Mouse (Mus musculus): Measurements from ENCODE around the gene Pde8b.

DNA sequence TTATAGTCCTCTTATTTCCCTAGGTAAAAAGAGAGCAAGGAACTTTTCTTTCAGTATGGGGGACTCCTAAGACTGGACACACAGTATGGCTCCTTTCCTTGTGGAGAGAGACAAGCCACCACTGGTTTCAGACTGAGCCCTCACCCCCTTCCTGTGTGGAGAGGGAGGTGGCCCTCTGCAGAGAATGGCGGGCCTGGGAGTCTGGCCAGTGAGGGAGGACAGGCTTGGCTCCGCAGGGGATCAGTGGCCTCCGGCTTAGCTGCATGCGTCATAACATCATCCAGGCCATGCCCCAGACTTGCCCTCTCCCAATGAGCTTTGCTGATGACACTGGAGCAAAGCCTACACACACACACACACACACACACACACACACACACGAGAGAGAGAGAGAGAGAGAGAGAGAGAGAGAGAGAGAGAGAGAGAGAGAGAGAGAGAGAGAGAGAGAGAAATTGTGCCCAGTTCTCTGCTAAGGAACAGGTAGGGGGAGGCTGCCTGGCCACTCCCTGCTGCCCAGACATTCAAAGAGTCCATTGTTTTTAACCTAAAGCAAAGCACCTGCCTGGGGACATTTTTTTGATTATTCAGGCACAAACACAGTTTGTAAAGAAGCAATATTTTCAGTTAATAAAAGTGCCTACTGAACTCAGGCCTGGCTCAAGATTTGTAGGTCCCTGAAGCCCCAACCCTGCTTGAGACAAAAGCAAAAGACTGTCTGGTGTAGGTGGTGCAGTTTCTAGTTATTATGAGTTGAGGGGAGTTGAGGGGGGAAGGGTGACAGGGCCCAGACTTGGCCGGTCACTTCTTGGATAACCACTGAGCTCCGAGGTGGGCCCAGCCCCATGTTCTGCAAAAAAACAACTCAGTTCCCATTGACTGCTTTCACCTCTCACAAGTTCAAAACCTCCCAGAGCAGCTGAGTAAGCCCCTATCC lies 31.9 kb upstream of the Pde8b start:
- TF ChIP-seq GATA1 (IDR thresholded peaks at IDR 0.05; ENCODE audit: borderline replicate concordance, low read length) (no peak), FLI1 (IDR thresholded peaks at IDR 0.05; ENCODE audit: low read length) (no peak)

Data from megakaryocyte, embryonic 14.5 days (primary cell).